Mouse (Mus musculus): ENCODE results near the gene Dio3.

Dio3 gene

DNA sequence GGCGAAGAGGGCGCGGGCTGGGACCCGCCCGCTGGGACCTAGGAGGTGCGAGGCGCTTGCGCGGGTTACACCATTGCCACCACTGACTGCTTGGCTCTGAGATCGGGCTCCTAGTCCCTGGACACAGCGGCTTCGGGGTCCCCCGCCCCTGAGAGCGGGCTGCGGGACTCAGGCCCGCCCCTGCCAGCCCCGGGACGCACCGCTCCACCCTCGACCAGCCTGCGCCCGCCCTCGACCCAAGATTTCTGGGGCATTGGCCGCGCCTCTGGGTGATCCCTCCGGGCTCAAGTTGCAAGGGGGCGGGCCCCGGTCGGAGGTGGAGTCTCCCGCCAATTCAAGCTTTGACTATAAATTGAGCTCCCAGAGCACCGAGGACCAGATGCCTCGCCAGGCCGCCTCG is at the start of gene Dio3:
Dio3 (plus strand) TSS at position 216 of the 400 bp plus-strand sequence.
- peak; percentile 81 for DNase-seq

DNA sequence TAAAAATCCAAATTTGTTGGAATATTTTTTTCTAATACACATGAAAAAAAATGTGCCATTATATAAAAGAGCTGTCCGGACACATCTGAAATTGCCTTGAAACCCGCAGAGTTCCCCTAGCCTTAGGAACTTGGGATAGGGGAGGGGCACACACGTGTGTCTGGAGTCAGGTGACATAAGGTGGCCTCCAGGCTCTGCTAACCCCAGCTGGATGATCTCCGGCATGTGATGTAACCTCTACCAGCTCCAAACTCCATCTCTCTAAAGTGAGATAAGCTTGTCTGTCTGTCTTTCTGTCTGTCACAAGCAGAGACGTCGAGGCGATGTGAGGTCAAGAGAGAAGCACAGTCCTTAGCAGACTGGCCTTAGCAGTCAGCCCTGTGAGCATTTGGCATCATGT is 48.6 kb upstream of the Dio3 start:
- DNase-seq = no peak

GRCm38 (mm10) chr12:110230767-110231166 is 48.1 kb upstream of the Dio3 start:
- no peak for DNase-seq

GRCm38 (mm10) chr12:110231709-110232600 is 46.9 kb upstream of the Dio3 start:
- DNase-seq = peak; percentile 26

GRCm38 (mm10) chr12:110235908-110236307 is 43.0 kb upstream of the Dio3 start:
- DNase-seq = no peak

DNA sequence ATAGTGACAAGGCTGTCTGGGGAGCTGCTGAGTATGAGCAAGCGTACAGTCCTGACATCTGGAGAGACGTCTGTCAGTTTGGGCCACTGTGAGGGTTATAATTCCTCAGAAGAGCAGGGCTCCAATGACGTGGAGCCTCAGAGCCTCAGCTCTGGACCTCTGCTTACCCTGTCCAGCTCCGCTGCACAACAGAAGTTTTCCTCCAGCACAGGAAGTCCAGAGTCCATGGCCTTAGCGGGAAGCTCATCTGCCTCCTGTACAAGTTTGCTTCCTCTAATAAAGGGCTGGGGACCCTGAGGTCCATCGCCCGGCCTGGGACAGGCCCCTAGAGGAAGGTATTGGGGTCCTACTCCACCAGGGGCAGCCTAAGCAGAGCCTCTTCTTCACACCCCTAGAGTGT is 41.8 kb upstream of the Dio3 start:
- DNase-seq = no peak

- no peak for DNase-seq
These were observed 39.5 kb upstream of the Dio3 start for GRCm38 (mm10) chr12:110239358-110239757.

DNA sequence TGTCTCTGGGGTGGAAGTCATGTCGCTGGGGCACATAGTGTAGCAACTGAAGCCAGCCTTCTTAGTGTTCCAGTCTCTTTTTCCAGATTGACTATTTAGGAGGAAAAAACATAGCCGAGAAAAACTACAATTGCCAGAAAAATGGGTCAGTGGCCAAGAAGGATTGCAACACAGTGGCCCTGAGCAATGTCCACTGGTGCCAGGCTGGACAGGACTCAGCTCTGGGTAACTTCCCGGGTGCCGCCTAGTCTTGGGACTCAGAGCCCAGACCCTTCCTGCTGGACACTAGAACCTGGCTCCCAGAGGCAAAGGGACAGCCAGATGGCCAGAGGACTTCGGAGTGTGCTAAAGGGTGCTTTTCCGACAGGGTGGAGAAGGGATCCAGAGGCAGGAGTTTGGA is 34.3 kb upstream of the Dio3 start:
- no peak for DNase-seq

GRCm38 (mm10) chr12:110245461-110245860 is 33.4 kb upstream of the Dio3 start:
- DNase-seq = no peak

DNA sequence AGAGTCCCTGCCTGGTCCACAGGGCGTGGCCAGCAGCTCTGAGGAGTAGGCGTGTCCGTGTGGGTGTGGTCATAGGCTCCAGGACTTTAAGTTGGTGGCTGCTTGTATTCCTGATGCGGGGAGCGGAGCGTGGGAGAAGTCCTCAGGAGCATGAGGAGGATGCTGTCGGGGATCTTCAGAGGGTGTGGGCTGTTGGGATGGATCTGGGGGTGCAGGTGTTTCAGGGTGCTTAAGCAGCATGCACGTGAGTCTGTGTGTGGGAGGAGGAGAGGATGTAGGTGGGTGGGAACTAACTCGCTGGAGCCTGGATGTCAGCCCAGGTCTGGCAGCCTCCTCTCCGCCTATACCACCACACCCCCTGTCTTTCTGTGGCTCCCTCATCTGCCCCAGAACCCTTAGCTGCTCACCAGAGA is 26.7 kb upstream of the Dio3 start:
- no peak for DNase-seq

DNA sequence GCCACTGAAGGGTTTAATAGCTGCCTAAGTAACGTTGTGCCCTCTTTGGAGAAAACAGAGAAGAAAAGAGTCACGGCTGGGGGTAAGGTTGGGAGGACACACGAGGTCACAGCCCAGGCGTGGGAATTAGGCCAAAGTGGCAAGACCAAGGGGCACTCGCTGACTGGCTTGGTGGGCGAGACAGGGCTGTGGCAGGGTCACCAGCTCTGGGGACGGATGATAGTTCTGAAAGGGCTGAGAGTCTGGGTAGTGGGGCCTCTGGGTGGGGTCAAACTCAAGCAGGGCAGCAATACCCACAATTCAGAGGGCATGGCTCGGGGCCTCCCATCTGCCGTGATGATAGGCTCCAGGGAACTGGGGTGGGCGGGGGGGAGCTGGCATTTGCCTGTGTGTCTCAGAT is 23.1 kb upstream of the Dio3 start:
- DNase-seq = no peak

GRCm38 (mm10) chr12:110256478-110257220 is 22.2 kb upstream of the Dio3 start:
- no peak for DNase-seq

- DNase-seq = no peak
These were observed 10.6 kb upstream of the Dio3 start for GRCm38 (mm10) chr12:110268226-110268625.

DNA sequence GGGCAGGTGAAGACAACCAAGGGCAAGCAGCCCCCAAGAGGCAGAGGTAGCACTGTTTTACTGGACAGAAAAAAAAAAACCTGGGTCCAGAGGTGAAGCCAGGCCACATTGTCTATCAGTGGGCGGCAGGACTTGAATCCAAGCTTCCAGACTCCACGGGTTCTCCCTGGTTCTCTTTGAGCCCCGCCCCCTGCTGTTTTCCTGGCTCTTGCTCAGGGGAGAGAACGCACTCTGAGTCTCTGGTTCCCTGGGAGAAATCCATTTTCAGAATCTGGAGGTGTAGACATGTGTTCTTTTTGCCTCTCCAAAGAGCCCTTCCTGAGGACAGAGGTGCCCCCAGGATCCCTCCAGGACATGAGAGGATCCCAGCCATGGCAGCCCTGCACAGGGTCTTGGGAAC is 9.2 kb upstream of the Dio3 start:
- no peak for DNase-seq

DNA sequence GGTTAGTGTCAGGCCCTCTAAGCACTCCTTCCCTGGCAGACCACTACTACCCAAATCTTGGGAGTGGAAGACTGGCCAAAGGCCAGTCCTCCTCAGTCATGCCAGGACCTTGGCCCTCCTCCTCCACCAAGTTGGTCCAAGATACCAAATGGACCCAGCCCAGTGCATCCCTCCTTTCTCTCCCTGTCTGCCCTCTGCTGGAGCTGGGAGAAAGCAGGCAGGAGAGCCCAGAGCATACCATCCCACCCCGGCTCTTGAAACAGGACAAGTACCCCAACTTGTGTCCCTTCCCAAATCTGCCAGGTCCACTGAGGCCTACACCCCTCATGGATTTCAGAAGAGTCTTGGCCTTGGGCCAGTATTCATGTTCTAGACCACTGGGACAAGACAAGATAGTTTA is 2.8 kb upstream of the Dio3 start:
- no peak for DNase-seq

GRCm38 (mm10) chr12:110277259-110277964 is 1.5 kb upstream of the Dio3 start:
- no peak for DNase-seq

DNA sequence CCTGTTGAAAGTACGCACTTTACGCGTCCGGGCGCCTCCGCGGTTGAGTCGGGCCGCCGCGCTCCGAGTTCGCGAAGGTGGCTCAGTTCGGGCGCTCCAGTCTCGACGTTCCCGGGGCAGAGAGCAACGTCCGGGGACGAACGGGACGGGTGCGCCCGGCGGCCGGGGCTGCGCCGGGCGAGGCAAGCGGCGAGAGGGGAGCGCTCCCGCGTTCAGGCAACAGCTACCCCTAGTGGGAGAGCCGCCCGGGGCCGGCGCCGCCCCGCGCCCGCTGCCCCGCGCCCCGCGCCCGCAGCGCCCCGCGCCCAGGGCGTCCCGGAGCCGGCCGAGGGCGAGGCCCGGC is 932 bp upstream of the Dio3 start:
- DNase-seq = peak; percentile 65

- DNase-seq = peak; percentile 24
These were observed 1.5 kb downstream of the Dio3 start for GRCm38 (mm10) chr12:110280373-110280772.

- DNase-seq = peak; percentile 30
These were observed 4.9 kb downstream of the Dio3 start for GRCm38 (mm10) chr12:110283792-110284191.

GRCm38 (mm10) chr12:110292816-110293215 is 13.9 kb downstream of the Dio3 start:
- DNase-seq = no peak

DNA sequence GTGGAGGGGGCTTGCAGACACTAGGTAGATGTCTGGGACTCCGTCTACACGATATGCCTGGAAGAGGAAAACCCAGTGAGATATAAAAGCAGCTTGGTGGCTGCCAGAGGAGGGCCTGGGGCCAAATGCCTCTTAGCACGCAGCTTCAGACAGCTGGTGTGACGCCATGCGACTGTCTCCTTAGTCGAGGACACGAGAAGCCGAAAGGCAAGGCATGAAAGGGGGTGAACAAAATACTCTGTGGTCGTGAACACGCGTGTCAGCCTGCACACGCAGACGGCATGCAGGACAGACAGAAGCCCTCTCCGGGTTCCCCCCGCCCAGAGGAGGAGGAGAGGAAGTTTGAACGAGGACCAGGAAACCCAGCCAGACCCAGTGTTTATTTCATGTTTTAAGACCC is 16.0 kb downstream of the Dio3 start:
- no peak for DNase-seq

GRCm38 (mm10) chr12:110298653-110299052 is 19.8 kb downstream of the Dio3 start:
- DNase-seq = peak; percentile 74

DNA sequence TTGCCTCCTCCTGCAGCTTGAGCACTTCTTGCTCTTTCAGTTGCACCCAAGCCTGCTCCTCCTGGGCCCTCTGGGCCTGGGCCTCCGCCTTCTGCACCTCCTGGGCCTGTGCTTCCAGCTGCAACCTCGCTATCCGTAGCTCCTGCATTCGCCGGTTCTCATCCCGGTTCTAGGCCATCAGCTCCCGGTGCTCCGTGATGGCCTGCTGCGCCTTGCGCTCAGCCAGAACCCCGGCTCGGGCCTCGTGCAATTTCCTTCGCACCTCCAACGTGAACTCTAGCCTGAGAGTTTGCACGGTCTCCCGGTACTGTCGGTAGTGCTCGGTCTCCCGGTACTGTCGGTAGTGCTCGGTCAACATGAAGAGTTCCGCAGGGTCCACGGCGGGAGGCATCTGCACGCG is 40.8 kb downstream of the Dio3 start:
- DNase-seq = no peak
